Mouse (Mus musculus) A20 (cell line): ENCODE measurements around the gene Gm20388.

Source experiments
- DNase-seq: peaks from one replicate; pipeline ENCODE4 v3.0.0-alpha.2; 2011; ENCODE audit warnings: low read depth, low spot score

Gm20388 gene

DNA sequence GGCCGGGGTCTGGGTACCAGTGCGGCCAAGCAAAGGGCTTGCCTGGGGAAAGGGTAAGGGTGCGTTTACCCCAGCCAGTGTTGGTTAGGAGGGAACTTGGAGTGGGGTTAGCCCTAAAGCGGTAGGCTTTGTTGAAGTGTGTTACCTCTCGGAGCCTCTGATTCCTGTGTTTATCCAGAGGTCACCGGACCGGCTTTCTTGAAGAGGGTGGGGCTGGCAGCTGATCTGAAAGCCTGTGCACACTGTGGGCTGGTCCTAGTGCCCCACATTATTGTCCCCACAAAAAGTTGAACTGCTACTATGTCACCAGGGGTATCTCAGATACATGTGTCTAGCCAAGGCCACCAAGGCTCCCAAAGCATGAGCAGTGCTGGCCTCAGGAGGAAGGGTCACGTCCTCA is 2328.1 kb downstream of the Gm20388 start:
- no peak for DNase-seq

DNA sequence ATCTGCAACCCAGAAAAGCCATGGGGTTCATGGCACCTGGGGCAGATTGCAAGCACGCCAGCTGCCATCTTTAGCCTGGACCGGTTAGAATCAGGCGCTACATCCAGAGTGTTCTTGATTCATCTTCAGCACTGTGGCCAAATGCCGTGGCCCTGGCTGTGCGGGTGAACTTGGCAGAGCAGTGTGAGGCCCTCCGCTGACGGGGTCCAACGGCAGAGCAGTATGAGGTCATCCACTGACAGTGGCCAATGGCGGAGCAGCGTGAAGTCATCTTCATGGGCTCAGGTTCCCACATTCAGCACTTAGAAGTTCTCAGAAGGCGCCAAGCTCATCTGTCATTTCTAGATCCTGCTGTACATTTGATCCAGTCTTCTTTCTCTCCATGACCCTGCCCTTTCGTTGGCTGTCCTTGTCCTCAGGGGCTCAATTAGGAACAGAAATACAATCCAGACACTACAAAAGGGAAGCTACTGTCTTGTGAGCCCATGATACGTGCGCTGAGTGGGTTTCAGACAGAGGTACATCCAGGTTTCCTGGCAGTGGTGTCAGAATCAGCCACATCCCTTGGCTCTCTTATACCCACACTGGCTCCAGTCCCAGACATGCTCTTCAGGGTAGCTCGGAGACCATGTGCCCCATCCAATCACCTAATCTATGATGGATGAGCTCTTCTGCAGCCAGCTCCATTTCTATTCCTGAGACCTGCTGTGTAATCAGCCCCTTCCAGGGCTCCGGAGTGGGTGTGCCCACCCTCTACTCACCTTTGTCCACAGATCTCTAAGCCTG is 2329.8 kb downstream of the Gm20388 start:
- no peak for DNase-seq

DNA sequence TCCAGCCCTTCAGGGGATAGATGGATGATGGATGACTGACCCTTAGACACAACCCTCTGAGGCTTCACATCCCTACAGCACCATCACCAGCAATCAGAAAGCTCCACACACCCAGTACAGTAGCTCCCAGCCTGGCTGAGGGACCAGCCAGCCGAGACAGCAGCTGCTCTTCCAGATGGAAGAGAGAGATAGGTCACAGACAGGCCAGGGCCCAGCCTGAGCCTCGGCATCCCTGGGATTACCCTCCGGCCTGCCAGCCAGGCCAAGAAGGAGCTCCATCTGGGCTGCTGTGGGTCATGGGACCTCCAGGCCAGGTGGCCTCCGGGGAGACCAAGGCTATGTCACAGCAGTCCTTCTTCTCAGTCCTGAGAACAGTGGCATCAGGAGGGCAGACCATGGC is 2332.7 kb downstream of the Gm20388 start:
- no peak for DNase-seq

DNA sequence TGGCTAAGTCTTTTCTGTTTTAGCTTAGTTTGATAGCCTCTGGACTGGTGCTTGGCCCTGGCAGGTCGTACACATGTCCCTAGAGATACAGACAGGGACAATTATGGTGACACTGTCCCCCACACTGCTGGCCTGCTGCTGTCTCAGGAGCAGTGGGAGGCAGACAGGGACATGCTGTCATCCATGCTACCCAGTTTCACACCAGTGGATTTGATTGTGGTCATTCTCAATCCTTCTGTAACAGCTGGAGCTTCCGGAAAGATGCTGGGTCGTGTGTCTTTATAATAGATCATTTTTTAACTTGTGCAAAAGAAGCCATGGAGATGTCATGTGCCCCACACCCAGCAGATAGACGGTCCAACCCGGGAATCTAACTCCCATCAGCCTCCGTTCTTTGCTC is 2334.5 kb downstream of the Gm20388 start:
- no peak for DNase-seq

DNA sequence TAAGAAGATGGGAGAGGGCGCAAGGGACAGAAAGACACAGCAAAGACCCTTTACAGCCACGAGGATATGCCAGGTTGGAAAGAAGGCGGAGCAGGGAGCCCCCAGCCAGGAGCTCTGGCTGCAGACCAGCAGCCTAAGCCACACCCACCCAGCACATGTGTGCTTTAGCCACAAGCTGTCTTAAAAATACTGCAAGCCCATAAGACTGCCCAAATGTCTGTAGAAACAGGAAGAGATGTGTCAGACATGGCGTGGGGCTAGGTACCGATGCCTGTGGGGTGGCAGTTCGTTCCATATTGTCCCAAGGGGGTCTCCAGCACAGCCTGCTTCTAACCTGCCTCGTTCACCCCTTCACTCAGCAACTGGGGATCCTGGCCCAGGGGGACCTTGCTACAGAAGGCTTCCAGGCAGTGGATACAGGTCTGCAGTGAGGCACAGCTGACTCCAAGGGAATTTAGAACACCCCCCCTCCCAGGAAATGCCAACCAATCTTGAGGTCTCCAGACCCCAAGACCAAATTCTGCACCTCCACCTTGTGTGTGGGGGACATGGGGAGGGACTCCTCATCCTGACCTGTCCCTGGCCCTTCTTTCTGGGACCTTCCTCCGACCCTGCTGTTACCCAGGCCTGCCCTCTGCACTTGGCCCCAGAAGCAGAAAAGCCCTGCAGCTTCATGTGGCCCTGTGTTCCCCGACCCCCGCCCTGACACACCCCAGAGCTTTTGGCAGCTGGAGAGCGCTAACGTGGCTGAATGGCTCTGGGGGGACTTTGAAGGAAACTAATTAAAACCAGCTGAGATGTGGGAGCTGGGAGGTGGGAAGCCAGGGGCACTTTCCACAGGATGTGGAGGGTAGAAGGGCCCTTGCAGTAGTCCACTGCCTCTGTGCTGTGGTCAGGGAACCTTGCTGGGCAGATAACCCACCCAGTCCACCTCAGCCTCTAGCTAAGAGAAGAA is 2335.9 kb downstream of the Gm20388 start:
- no peak for DNase-seq

DNA sequence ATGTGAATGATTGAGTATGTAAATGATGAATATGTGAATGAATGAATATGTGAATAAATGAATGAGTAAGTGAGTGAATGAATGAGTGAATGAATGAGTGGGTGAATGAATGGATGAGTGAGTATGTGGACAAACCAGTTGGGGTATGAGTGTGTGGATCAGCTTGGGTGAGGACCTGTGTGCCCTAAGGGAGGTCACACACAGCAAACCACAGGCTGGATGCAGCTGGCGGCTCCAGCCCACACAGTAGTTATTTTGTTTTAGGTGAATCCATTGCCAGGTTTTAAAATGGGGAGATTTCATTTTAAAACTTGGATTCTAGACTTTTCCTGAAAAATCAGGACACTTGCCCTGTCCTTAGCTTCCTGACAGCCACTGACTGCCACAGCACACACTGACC is 2341.1 kb downstream of the Gm20388 start:
- DNase-seq = no peak

DNA sequence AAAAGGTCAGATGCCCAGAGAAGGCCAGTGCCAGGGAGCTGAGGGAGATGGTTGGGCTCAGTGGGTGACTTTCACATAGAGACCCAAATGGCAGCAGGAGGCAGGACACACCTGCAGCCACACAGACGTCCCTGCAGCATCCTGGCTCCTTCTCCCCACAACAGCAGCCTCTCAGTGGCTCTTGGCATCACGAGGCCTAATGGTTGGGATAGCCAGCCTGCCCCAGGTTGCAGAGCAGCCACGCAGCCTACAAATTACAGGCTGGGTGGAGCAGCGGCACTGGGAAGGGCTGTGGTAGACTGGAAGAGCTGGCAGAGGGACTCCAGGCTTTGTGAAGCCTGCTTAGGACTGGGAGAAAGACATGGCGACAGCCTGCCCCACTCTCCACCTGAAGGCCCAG is 2341.7 kb downstream of the Gm20388 start:
- DNase-seq = no peak

DNA sequence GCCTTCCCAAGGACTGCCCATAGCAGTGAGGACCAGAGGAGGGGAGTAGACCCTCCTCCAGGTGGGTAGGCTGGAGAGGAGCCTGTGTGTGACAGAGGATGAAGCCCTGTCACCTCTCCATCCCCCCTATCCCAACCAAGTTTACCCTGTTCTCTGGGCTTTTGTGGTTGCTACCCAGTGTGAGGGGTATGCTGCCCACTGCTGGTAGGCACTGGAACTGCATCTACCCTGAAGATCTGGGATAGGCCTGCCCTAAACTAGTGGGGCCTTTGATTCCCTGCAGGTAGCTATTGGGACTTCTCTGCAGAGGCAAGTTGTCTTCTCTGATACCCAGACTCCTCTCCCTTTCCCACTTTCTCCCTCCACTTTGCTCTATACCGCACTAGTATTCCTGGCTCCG is 2348.7 kb downstream of the Gm20388 start:
- peak; percentile 52 for DNase-seq

DNA sequence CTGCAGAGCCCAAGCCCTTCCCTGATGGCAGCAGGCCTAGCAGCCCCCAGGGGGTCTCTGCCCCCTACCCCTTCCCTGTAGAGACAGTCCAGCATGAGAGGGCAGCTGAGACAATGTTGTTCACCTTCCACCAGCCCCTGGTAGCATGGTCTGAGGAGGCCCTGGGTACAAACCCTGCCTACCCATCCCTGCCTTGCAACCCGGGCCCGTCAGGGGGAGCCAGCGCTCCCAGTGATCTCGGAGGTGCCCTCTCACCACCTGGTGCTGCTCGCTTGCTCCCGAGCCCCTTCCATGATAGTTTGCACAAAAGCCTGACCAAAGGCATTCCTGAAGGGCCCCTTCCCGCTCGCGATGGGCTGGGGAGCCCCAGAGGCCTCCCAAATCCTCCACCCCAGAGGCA is 2350.1 kb downstream of the Gm20388 start:
- peak; percentile 13 for DNase-seq

DNA sequence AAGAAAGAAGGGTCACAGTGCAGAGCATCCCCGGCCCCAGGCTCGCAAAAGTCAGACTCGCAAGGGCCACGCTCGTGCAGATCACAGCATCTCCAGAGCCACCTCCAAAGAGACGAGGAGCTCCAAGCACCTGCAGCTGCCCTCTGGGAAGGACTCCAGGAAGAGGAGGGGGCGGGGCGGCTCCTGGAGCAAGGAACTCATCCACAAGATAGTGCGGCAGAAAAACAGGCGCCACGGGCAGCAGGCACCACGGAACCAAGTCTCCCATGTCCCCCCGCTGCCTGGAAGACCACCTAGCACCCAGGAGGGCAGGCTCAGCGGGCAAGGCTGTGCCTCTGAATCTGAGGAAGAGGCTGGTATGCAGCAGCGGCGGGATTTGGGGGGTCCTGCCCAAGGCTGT is 2352.2 kb downstream of the Gm20388 start:
- DNase-seq = no peak

DNA sequence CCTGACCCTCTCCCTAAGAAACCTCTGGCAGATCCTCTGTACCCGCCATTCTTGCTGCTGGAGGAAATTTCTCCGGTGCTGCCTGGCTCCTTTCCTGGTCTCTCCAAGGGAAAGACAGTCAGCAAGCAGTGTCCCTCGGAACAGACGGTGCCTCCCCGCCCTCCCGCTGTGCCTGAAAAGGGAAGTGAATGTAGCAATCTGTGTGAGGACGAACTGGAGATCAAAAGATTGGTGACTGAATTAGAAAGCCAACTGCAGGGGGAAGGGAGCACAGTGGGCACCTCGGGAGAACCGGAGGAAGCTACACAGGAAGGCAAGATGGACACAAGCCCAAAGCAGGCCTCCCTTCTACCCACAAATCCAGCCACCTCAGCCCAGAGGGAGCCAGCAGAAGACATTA is 2353.6 kb downstream of the Gm20388 start:
- peak; percentile 59 for DNase-seq

DNA sequence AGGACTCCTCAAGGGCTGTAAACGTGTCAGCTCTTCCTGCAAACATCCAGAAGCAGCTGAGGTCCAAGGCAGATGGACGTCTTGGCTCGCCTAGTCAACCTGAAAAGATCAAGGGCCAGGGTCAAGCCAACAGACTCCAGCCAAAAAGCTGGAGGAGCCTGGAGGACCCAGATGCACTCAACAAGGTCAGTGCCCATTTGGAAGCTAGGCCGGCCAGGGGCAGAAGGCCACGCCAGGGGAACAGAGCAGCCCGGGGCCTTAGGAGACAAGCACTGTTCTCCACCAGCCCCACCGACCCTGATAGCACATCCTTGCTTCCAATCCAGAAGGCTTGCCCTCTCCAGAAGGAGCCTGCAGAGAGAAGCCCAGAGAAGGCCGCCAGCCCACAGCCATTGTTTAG is 2354.9 kb downstream of the Gm20388 start:
- DNase-seq = no peak

DNA sequence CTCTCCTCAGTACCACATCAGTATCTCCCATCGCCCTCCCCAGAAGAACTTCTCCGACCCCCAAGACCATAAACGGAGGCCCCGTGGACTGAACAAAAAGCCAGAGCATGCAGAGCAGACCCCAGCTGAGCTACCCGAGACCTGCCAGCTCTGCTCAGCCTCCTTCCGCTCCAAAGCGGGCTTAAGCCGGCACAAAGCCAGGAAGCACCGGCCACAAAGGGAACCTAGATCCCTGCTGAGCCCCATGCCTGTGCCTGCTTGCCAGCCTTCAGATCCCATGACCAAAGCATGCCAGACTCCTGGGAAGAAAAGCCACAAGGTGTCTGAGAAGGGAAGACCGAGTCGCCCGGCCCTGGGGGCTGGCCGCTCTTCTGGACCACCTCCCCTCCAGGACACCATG is 2356.2 kb downstream of the Gm20388 start:
- DNase-seq = no peak

DNA sequence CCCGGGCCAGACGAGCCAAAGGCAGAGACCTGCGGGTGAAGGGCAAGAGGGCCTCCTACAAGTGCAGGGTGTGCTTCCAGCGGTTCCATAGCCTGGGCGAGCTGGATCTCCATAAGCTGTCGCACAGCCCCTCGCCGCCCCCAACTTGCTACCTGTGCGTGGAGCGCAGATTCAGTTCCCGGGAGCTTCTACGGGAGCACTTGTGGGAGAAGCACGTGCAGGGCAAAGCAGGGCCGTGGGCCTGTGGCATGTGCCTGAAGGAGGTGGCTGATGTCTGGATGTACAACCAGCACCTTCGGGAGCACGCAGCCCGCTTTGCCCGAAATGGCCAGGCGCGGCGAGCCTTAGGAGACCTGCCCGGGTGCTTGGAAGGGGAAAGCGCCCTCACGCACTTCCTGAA is 2358.2 kb downstream of the Gm20388 start:
- no peak for DNase-seq

DNA sequence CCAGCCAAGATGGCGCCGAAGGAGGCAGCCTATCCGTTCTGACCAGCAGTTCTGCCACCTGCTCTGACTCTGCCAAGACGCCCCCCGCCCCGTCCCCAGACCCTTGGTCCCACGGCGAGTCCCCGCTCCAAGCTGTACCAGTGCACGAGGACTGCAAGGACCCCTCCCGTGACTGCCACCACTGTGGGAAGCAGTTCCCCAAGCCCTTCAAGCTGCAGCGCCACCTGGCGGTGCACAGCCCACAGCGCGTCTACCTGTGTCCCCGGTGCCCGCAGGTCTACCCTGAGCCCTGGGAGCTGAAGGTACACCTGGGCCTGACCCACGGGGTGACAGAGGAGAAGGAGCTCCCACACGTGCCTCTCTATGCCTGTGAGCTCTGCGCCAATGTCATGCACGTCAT is 2358.8 kb downstream of the Gm20388 start:
- DNase-seq = peak; percentile 59

DNA sequence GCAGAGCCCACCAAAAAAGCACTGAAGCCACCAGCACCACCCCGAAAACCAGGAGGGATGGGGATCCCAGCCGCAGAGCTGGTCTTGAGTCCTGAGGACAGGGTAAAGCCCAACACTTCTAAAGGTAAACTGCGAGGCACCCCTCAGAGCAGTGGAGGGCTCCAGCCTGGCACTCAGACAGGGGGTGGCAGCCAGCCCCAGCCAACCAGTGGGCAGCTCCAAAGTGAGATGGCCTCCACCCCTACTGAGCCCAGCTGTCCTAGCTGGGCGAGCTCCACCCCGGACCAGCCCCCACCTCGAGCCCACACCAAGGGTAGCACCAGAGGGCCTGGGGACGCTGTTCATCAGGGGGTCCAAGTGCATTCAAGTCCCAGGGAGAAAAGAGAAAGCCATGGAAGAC is 2359.9 kb downstream of the Gm20388 start:
- no peak for DNase-seq

DNA sequence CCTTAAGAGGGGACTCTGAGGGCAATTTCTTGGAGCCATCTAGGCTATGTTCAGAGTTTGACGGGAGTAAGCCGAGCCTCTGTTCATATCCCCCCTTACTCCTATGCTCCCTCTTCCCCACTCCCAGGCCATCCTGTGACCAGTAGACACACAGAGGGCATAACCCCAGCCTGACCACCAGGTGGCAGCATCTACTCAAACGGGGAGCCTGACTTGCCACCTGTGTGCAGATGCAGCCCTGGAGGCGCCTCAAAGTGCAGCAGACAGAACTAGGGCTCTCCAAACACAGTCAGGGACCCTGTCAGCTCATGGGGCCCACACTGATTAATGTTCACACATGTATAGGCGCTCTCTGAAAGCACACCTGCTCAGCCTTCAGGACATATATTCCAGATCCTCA is 2362.5 kb downstream of the Gm20388 start:
- peak; percentile 79 for DNase-seq

DNA sequence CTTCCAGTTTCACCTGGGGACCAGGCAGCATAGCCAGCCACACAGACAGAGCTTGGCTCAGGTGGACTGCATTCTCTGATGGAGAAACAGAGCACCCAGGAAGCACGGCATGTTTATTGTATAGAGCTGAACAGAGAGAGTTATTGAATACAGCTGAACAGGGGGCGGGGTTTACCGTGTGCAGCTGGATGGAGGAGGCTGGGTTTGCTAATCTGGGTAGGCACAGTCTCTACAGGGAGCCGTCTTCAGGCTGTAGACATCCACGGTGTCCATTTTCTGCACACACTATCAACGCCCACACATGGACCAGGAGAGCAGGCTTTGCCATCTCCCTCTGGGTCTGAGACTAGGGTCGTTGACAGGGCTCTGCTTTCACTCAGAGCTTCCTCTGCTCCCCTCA is 2363.2 kb downstream of the Gm20388 start:
- no peak for DNase-seq

DNA sequence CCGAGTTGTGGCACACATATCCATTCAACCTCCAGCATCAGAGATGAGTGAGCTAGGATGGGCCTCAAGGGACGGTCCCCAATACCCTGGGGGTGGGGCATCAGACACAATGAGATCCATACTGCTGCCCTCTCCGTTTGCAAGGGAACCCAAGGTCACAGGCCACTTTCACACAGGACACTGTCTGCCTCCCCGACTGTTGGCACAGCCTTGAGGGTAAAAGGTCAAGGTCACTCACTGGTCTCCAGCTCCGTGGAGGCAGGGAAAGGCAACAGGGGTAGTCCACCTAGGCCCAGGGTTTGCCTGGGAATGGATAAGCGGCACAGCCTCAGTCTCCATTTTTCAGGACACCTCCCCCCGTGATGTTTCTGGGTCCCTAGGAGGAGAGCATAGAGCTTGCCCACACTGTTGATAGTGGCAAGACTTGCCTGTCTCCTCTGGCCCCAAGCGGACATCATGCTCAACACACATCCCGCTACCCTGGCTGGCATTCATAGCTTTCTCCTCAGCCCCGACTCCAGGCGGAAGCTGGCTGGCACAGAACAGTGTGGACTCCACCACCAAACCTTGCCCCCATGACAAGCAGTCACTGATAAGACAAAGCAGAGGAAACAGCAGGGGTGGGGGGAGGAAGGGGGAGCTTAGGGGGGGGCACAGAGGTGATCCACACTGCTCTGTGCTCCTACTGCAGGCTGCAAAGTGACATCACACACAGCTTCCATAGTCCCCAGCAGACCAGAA is 2364.2 kb downstream of the Gm20388 start:
- DNase-seq = no peak

DNA sequence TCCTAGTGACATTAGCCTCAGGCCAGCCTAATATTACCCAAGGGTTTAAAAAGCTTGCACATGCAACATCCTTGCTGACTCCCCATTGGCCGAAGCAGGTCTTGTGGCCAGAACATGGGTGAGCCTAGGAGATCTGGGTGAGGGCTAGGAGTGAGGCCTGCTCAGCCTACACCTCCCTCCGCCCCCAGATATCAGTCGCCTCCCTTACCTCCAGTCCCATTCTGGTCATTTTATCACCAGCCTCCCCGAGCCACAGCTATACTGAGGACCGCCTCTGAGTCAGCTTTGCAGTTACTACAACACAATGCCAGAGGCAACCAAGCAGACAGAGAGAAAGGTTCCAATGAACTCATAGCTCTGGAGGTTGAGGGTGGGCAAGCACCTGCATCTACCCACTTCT is 2365.7 kb downstream of the Gm20388 start:
- no peak for DNase-seq

DNA sequence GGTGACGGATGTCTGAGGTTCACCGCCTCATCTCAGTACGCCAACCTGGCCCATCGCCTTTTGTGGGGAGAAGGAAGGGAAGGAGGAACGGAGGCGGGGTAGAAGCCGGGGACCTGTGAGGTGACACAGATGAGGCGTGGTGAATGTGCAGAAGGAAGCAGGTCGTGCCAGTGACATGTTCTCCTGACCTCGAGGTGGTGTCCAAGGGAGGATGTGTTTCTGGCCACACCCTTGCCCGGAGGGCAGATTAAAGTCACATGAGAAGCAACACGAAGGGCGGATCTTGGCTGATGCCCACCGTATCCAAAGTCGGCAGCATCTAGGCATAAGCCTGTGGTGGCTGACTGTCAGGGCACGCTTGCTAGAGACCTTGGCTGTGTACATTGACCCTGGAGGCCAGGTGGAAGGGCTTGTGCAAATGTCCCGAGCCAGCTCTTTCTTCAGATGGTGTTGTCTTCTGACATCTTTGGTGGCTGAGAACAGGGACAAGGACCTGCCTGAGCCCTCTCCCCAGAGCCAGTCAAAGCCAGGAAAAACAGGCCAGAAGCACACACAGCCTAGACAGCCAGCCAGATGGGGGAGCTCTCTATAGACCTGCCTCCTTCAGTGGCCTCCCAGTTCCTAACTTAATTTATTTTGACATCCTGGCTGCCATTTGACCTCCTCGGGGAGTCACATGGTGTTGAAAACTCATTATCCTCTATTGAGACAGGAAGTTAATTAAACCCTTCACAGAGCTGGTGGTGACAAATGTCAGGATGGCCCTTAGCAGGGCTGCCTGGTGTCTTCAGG is 2366.8 kb downstream of the Gm20388 start:
- no peak for DNase-seq
